Mouse (Mus musculus) limb, embryonic 13.5 days (tissue): ENCODE data around the gene Tmx1. TPM values are rescaled to one million over a fixed set of nuclear protein-coding genes. Genes with fewer than 3 reads are reported as not detected.
A peak's percentile ranks its signal among the peaks of the same experiment; 100 is the strongest.

Experiments used
- ATAC-seq: fragments of 200-750 bp; cut with Nextera tagmentation; 2 replicates; pipeline ENCODE4 v1.8.0; 2017; ENCODE audit warnings: low read depth, moderate number of reproducible peaks, moderate TSS enrichment; ENCODE audit not compliant: low FRiP score
- H3K27ac ChIP-seq: fragments of 300-500 bp; sonication (generic); 2 replicates; pipeline ENCODE4 v1.5.1; 2015; ENCODE audit warnings: inconsistent platforms, mild to moderate bottlenecking, moderate library complexity
- H3K27me3 ChIP-seq: fragments of 300-500 bp; sonication (generic); 2 replicates; pipeline ENCODE4 v1.6.1; 2015; ENCODE audit warnings: mild to moderate bottlenecking, inconsistent platforms
- H3K36me3 ChIP-seq: fragments of 300-500 bp; sonication (generic); 2 replicates; pipeline ENCODE4 v1.6.1; 2015; ENCODE audit warnings: inconsistent platforms, mild to moderate bottlenecking, moderate library complexity
- H3K4me1 ChIP-seq: fragments of 300-500 bp; sonication (generic); 2 replicates; pipeline ENCODE4 v1.6.1; 2015; ENCODE audit warnings: inconsistent platforms
- H3K4me2 ChIP-seq: fragments of 300-500 bp; sonication (generic); replicated peaks from 2 replicates; pipeline ENCODE4 v1.6.1; 2015; ENCODE audit warnings: inconsistent platforms, mild to moderate bottlenecking, moderate library complexity
- H3K4me3 ChIP-seq: fragments of 300-500 bp; sonication (generic); 2 replicates; pipeline ENCODE4 v1.5.1; 2015; ENCODE audit warnings: moderate library complexity, mild to moderate bottlenecking, inconsistent platforms
- H3K9ac ChIP-seq: fragments of 300-500 bp; sonication (generic); 2 replicates; pipeline ENCODE4 v1.6.1; 2015; ENCODE audit warnings: mild to moderate bottlenecking, inconsistent platforms
- H3K9me3 ChIP-seq: fragments of 300-500 bp; sonication (generic); 2 replicates; pipeline ENCODE4 v1.6.1; 2016; ENCODE audit warnings: inconsistent platforms
- WGBS: fragments of 180-500 bp; shearing (Covaris S2); methylation state at CpG from one replicate; pipeline ENCODE4 v1.1.7; 2015; 5-methylcytosine and 5-hydroxymethylcytosine counted together
- polyA plus RNA-seq: library from polyadenylated mRNA; unstranded; fragments of >200 nt; fragmentation: Nextera tagmentation; extraction: Ambion mirVana; gene quantifications from 2 replicates; pipeline ENCODE4 v1.2.1, GENCODE M21; 2015

Gene Tmx1
- polyA plus RNA-seq, 1 experiment from 2014 or later: 105 TPM

- Histone ChIP-seq H3K27ac (no peak overlapping the region), H3K9ac (no peak overlapping the region), H3K36me3 (no peaks in the 10 kb centered on the region), H3K4me1 (peaks cover 25% of the 10 kb centered on the region), H3K9me3 (no peaks in the 10 kb centered on the region), H3K27me3 (no peaks in the 10 kb centered on the region), H3K4me2 (no peak overlapping the region), H3K4me3 (no peak overlapping the region)
- 0 out of 2 replicates have a peak, but pooled peaks have one; percentile 44 for ATAC-seq
- WGBS: 54% methylated on average over 10 of the region's 10 CpGs
Observed at GRCm38 (mm10) chr12:70494494-70495281, 41.8 kb downstream of the Tmx1 start.

DNA sequence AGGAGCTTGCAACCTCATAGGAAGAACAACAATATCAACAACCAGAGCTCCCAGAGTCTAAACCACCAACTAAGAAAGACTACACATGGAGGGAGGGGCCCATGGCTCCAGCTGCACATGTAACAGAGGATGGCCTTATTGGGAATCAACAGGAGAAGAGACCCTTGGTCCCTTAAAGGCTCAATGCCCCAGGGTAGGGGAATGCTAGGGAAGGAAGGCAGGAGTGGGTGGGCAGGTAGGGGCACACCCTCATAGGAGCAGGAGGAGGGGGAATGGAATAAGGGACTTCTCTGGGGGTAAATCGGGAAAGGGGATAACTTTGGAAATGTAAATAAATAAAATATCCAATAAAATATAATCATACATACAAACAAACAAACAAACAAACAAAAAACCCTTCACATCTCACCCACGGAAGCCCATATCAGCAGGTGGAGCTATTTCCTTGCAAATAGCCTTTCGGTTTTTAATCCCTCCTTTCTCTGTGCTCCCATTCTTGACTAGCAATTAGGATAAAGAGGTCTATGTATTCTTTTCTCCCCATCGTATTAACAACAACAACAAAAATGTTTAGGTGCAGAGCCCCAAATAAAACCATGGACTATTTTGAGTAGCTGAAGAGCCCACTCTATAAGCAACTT lies 42.5 kb downstream of the Tmx1 start:
- Histone ChIP-seq H3K27me3 (no peaks in the 10 kb centered on the region), H3K27ac (no peak overlapping the region), H3K4me3 (no peak overlapping the region), H3K9me3 (no peaks in the 10 kb centered on the region), H3K36me3 (no peaks in the 10 kb centered on the region), H3K4me1 (peaks cover 25% of the 10 kb centered on the region), H3K4me2 (no peak overlapping the region), H3K9ac (no peak overlapping the region)
- WGBS: 55% methylated on average over 4 of the region's 4 CpGs
- ATAC-seq: no peak

GRCm38 (mm10) chr12:70498091-70498490 lies 45.2 kb downstream of the Tmx1 start:
- 62% methylated on average over 3 of the region's 3 CpGs for WGBS

DNA sequence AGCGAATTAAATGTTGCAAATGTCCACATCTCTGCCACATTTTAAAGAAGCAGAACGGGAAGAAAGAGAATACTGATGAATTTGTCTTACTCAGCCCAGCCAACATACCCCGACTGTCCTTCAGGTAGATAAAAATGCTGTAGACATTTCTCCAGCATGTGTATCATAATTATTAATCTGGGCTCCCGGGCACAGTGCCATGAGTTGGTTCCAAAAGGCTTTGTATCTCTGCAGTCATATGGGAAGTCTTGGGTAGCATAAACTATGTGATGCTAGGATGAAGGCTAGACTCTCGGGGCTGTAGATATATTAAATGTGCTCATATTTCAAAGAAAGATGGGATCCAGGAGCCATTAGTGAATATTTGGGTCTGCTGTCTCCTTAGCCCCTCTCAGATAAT lies 53.1 kb downstream of the Tmx1 start:
- no peak overlapping the region for H3K4me2 ChIP-seq
- 74% methylated on average over 5 of the region's 5 CpGs for WGBS
- H3K36me3 ChIP-seq: no peaks in the 10 kb centered on the region
- no peaks in the 10 kb centered on the region for H3K9me3 ChIP-seq
- no peak overlapping the region for H3K9ac ChIP-seq
- ATAC-seq: no peak
- H3K27me3 ChIP-seq: no peaks in the 10 kb centered on the region; the same call in 1 of the 2 replicates
- H3K4me1 ChIP-seq: 0 out of 2 replicates have a peak, but pooled peaks cover 4% of the 10 kb centered on the region
- H3K4me3 ChIP-seq: no peak overlapping the region
- H3K27ac ChIP-seq: no peak overlapping the region

More at GRCm38 (mm10) chr12:70498091-70498490, 45.2 kb downstream of the Tmx1 start:
- Histone ChIP-seq H3K4me1 (peaks cover 25% of the 10 kb centered on the region), H3K9ac (no peak overlapping the region), H3K9me3 (no peaks in the 10 kb centered on the region), H3K27ac (no peak overlapping the region), H3K4me3 (no peak overlapping the region), H3K27me3 (no peaks in the 10 kb centered on the region; the same call in 1 of the 2 replicates), H3K36me3 (no peaks in the 10 kb centered on the region), H3K4me2 (no peak overlapping the region)
- ATAC-seq: no peak

DNA sequence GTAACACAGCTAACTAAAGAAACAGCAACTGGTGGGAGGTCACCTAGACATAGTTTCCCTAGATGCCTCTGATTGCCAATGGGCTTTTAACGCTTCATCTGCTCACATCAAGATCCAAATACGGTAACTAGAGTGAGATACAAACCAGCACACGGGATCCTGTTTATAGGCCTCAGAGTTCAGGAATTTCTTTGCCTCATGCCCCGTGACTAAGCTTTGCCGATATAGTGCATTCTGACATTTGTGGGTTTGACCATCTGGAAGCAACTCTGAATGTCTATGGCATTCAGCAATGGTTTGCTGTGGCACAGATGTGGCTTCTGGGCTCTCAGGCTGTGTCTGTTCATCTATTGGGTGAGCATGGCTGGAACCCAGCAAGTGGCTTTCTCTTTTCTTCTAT lies 59.1 kb downstream of the Tmx1 start:
- no peak overlapping the region for H3K9ac ChIP-seq
- no peaks in the 10 kb centered on the region for H3K9me3 ChIP-seq
- no peak overlapping the region for H3K27ac ChIP-seq
- no peak overlapping the region for H3K4me3 ChIP-seq
- no peak overlapping the region for H3K4me2 ChIP-seq
- H3K4me1 ChIP-seq: 0 out of 2 replicates have a peak, but pooled peaks cover 4% of the 10 kb centered on the region
- WGBS: 83% methylated on average over 5 of the region's 5 CpGs
- H3K27me3 ChIP-seq: no peaks in the 10 kb centered on the region
- ATAC-seq: no peak
- H3K36me3 ChIP-seq: no peaks in the 10 kb centered on the region

GRCm38 (mm10) chr12:70512431-70512830 lies 59.5 kb downstream of the Tmx1 start:
- ATAC-seq: no peak
- H3K4me1 ChIP-seq: 0 out of 2 replicates have a peak, but pooled peaks cover 4% of the 10 kb centered on the region
- H3K4me2 ChIP-seq: no peak overlapping the region
- H3K36me3 ChIP-seq: no peaks in the 10 kb centered on the region
- 86% methylated on average over 2 of the region's 2 CpGs for WGBS
- H3K27me3 ChIP-seq: no peaks in the 10 kb centered on the region
- H3K27ac ChIP-seq: no peak overlapping the region
- H3K4me3 ChIP-seq: no peak overlapping the region
- no peaks in the 10 kb centered on the region for H3K9me3 ChIP-seq
- no peak overlapping the region for H3K9ac ChIP-seq

Other genes starting within 250 kb of the Tmx1 start
- gene Pygl, start 221.6 kb upstream of the Tmx1 start, polyA plus RNA-seq: 11.2 and 12.6 TPM in 2 replicates
- gene Trim9, start 105.5 kb upstream of the Tmx1 start, polyA plus RNA-seq: 0.74 and 0.93 TPM in 2 replicates